Mouse (Mus musculus): ENCODE measurements around the gene Galnt14. TPM values are rescaled to one million over a fixed set of nuclear protein-coding genes. Genes with fewer than 3 reads are reported as not detected.

The Galnt14 gene
- polyA plus RNA-seq, 1 experiment from 2014 or later: 0.75 TPM

- no peak overlapping the region for H3K4me2 ChIP-seq (ENCODE audit: low read depth, low read length)
- H3K27ac ChIP-seq (ENCODE audit: low read length): no peak overlapping the region
- H3K27me3 ChIP-seq (ENCODE audit: control insufficient read depth, insufficient read depth, low read length): no peaks in the 10 kb centered on the region
- H3K9ac ChIP-seq (ENCODE audit: low read length): no peak overlapping the region
- WGBS: 48% methylated on average over 3 of the region's 3 CpGs
- H3K36me3 ChIP-seq (ENCODE audit: control insufficient read depth, insufficient read depth): no peaks in the 10 kb centered on the region
- no peaks in the 10 kb centered on the region for H3K9me3 ChIP-seq (replicated peaks; ENCODE audit: control insufficient read depth, low read length)
- no peak for ATAC-seq (replicated peaks; ENCODE audit: extremely low read depth, insufficient read depth, low FRiP score)
- H3K4me1 ChIP-seq (ENCODE audit: control insufficient read depth, insufficient read depth, low read length): no peaks in the 10 kb centered on the region
- no peak overlapping the region for H3K4me3 ChIP-seq (ENCODE audit: low read length)
Observed at GRCm38 (mm10) chr17:73640117-73640480, 70.2 kb downstream of the Galnt14 start.

DNA sequence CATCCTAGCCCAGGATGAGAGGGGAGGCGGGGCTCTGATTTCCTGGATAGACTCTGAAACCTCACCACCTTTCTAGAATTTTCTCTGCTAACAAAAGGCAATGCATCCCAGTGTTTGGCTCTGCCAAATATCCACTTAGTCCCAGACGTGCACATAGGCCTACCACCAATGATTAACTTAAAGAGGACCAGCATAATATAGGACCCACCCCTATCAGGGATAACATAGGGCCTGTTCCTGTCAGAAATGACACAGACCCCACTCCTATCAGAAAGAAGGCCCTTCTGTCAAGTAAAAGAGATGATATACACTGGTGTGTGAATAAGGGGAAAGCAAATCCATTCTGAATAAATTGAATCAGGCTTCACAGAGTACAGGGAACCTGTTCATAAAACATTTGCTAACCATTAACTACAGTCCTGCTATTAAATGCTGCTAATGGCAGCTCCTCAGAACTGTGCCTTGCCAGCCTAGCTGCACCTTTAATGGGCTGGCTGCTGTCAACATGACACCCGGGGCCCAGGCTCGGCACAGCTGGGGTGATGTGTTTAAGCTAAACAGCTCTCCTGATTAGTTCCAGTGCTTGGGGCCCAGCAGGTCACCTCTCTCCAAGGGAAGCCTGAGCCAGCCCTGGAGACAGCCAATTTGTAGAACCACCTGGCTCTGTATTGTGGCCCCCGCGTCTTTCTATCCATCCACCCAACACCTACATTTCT is 70.7 kb downstream of the Galnt14 start:
- H3K27ac ChIP-seq (ENCODE audit: low read length): no peak overlapping the region
- no peak overlapping the region for H3K4me3 ChIP-seq (ENCODE audit: low read length)
- no peak overlapping the region for H3K9ac ChIP-seq (ENCODE audit: low read length)
- no peaks in the 10 kb centered on the region for H3K27me3 ChIP-seq (ENCODE audit: control insufficient read depth, insufficient read depth, low read length)
- no peaks in the 10 kb centered on the region for H3K4me1 ChIP-seq (ENCODE audit: control insufficient read depth, insufficient read depth, low read length)
- 34% methylated on average over 6 of the region's 6 CpGs for WGBS
- H3K9me3 ChIP-seq (replicated peaks; ENCODE audit: control insufficient read depth, low read length): no peaks in the 10 kb centered on the region
- no peak for ATAC-seq (replicated peaks; ENCODE audit: extremely low read depth, insufficient read depth, low FRiP score)
- H3K4me2 ChIP-seq (ENCODE audit: low read depth, low read length): no peak overlapping the region
- no peaks in the 10 kb centered on the region for H3K36me3 ChIP-seq (ENCODE audit: control insufficient read depth, insufficient read depth)

- Histone ChIP-seq H3K27me3 (ENCODE audit: control insufficient read depth, insufficient read depth, low read length) (no peaks in the 10 kb centered on the region), H3K36me3 (ENCODE audit: control insufficient read depth, insufficient read depth) (no peaks in the 10 kb centered on the region), H3K9ac (ENCODE audit: low read length) (no peak overlapping the region), H3K4me1 (ENCODE audit: control insufficient read depth, insufficient read depth, low read length) (no peaks in the 10 kb centered on the region), H3K27ac (ENCODE audit: low read length) (no peak overlapping the region), H3K4me3 (ENCODE audit: low read length) (no peak overlapping the region), H3K4me2 (ENCODE audit: low read depth, low read length) (no peak overlapping the region), H3K9me3 (replicated peaks; ENCODE audit: control insufficient read depth, low read length) (no peaks in the 10 kb centered on the region)
- no peak for ATAC-seq (replicated peaks; ENCODE audit: extremely low read depth, insufficient read depth, low FRiP score)
- WGBS: 85% methylated on average over 5 of the region's 5 CpGs
Observed at GRCm38 (mm10) chr17:73636988-73637387, 73.3 kb downstream of the Galnt14 start.

GRCm38 (mm10) chr17:73634896-73635295 is 75.4 kb downstream of the Galnt14 start:
- H3K27ac ChIP-seq (ENCODE audit: low read length): no peak overlapping the region
- no peaks in the 10 kb centered on the region for H3K4me1 ChIP-seq (ENCODE audit: control insufficient read depth, insufficient read depth, low read length)
- H3K4me3 ChIP-seq (ENCODE audit: low read length): no peak overlapping the region
- H3K9ac ChIP-seq (ENCODE audit: low read length): no peak overlapping the region
- H3K36me3 ChIP-seq (ENCODE audit: control insufficient read depth, insufficient read depth): no peaks in the 10 kb centered on the region
- no peak for ATAC-seq (replicated peaks; ENCODE audit: extremely low read depth, insufficient read depth, low FRiP score)
- H3K27me3 ChIP-seq (ENCODE audit: control insufficient read depth, insufficient read depth, low read length): no peaks in the 10 kb centered on the region
- WGBS: 74% methylated on average over 2 of the region's 2 CpGs
- H3K9me3 ChIP-seq (replicated peaks; ENCODE audit: control insufficient read depth, low read length): no peaks in the 10 kb centered on the region
- H3K4me2 ChIP-seq (ENCODE audit: low read depth, low read length): no peak overlapping the region

DNA sequence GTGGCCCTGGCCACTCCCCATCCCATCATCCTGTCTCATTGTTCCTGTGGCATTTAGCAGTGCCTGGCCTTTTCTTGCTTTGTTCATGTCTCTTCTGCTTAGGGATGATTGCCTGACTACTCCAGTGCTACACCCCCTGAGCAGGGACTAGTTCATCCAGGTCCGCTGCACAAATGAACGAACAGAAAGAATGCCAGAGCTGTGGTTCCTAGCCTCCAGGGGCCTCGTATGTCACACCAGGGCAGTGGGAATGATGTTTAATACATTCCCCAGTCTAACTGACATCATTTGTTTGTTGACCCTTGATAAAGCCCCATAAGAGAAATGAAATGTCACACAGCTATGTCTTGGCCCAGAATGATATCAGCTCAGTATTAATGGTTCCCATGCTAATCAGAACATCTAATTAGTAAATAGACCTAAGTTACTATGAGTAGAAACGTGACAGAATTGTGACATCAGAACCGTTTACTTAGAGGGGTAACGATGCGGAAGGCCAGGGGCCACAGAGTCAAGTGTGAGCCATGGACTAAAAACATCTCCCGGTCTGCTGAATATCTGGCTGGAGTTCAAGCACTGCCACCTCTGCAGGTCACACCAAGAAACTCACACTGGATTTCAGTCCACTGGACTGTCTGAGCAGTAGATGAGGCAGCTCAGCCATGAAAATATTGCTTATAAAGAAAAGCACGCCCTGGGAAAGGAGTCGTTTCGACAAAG is 76.1 kb downstream of the Galnt14 start:
- Histone ChIP-seq H3K4me2 (ENCODE audit: low read depth, low read length) (no peak overlapping the region), H3K9ac (ENCODE audit: low read length) (no peak overlapping the region), H3K27ac (ENCODE audit: low read length) (no peak overlapping the region), H3K27me3 (ENCODE audit: control insufficient read depth, insufficient read depth, low read length) (no peaks in the 10 kb centered on the region), H3K36me3 (ENCODE audit: control insufficient read depth, insufficient read depth) (no peaks in the 10 kb centered on the region), H3K4me1 (ENCODE audit: control insufficient read depth, insufficient read depth, low read length) (no peaks in the 10 kb centered on the region), H3K9me3 (replicated peaks; ENCODE audit: control insufficient read depth, low read length) (no peaks in the 10 kb centered on the region), H3K4me3 (ENCODE audit: low read length) (no peak overlapping the region)
- WGBS: 69% methylated on average over 11 of the region's 11 CpGs
- ATAC-seq (replicated peaks; ENCODE audit: extremely low read depth, insufficient read depth, low FRiP score): no peak

- no peaks in the 10 kb centered on the region for H3K4me1 ChIP-seq (ENCODE audit: control insufficient read depth, insufficient read depth, low read length)
- no peak overlapping the region for H3K4me2 ChIP-seq (ENCODE audit: low read depth, low read length)
- 83% methylated on average over 14 of the region's 14 CpGs for WGBS
- no peaks in the 10 kb centered on the region for H3K36me3 ChIP-seq (ENCODE audit: control insufficient read depth, insufficient read depth)
- no peak overlapping the region for H3K4me3 ChIP-seq (ENCODE audit: low read length)
- H3K27ac ChIP-seq (ENCODE audit: low read length): no peak overlapping the region
- no peaks in the 10 kb centered on the region for H3K9me3 ChIP-seq (replicated peaks; ENCODE audit: control insufficient read depth, low read length)
- no peak for ATAC-seq (replicated peaks; ENCODE audit: extremely low read depth, insufficient read depth, low FRiP score)
- no peak overlapping the region for H3K9ac ChIP-seq (ENCODE audit: low read length)
- H3K27me3 ChIP-seq (ENCODE audit: control insufficient read depth, insufficient read depth, low read length): no peaks in the 10 kb centered on the region
Observed at GRCm38 (mm10) chr17:73628263-73628914, 81.9 kb downstream of the Galnt14 start.

- no peak overlapping the region for H3K27ac ChIP-seq (ENCODE audit: low read length)
- WGBS: 78% methylated on average over 4 of the region's 4 CpGs
- ATAC-seq (replicated peaks; ENCODE audit: extremely low read depth, insufficient read depth, low FRiP score): no peak
Observed at GRCm38 (mm10) chr17:73626912-73627311, 83.3 kb downstream of the Galnt14 start.

DNA sequence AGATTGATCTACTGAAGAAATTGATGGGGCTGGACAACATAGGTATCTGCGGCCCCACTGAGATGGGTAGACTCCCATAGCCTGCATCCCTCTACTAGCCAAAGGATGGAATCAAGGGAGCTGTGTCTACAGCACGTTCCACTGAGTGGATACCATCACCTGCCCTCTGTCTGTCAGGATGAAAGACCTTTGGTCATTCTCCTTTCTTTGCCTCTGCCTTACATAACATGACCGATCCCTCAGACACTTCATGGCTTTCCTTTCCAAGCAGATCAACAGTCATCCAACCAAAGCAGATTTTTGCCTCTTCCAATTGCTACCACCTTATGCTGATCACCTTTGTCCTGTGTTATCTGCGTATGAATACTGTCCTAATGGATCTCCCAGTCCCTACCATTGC is 90.2 kb downstream of the Galnt14 start:
- Histone ChIP-seq H3K9ac (ENCODE audit: low read length) (no peak overlapping the region), H3K27ac (ENCODE audit: low read length) (no peak overlapping the region), H3K4me2 (ENCODE audit: low read depth, low read length) (no peak overlapping the region), H3K36me3 (ENCODE audit: control insufficient read depth, insufficient read depth) (no peaks in the 10 kb centered on the region), H3K27me3 (ENCODE audit: control insufficient read depth, insufficient read depth, low read length) (no peaks in the 10 kb centered on the region), H3K9me3 (replicated peaks; ENCODE audit: control insufficient read depth, low read length) (no peaks in the 10 kb centered on the region), H3K4me3 (ENCODE audit: low read length) (no peak overlapping the region), H3K4me1 (ENCODE audit: control insufficient read depth, insufficient read depth, low read length) (no peaks in the 10 kb centered on the region)
- ATAC-seq (replicated peaks; ENCODE audit: extremely low read depth, insufficient read depth, low FRiP score): no peak
- 81% methylated on average over 4 of the region's 4 CpGs for WGBS

More at GRCm38 (mm10) chr17:73626912-73627311, 83.3 kb downstream of the Galnt14 start:
- Histone ChIP-seq H3K36me3 (ENCODE audit: control insufficient read depth, insufficient read depth) (no peaks in the 10 kb centered on the region), H3K4me3 (ENCODE audit: low read length) (no peak overlapping the region), H3K27me3 (ENCODE audit: control insufficient read depth, insufficient read depth, low read length) (no peaks in the 10 kb centered on the region), H3K4me1 (ENCODE audit: control insufficient read depth, insufficient read depth, low read length) (no peaks in the 10 kb centered on the region), H3K9ac (ENCODE audit: low read length) (no peak overlapping the region), H3K9me3 (replicated peaks; ENCODE audit: control insufficient read depth, low read length) (no peaks in the 10 kb centered on the region), H3K4me2 (ENCODE audit: low read depth, low read length) (no peak overlapping the region)
